Mouse (Mus musculus) bone marrow macrophage, adult 2 months (primary cell): ENCODE results near the gene Fam49a.

Source experiments
- CTCF ChIP-seq: IDR thresholded peaks from 2 replicates; pipeline ENCODE4 v1.5.1; 2012; ENCODE audit warnings: low read depth, mild to moderate bottlenecking, low read length, moderate library complexity
- POLR2A ChIP-seq: IDR thresholded peaks from 2 replicates; pipeline ENCODE4 v1.6.1; 2012; ENCODE audit warnings: mild to moderate bottlenecking, low read depth, low read length, borderline replicate concordance

- TF ChIP-seq CTCF = no peak
- no peak for TF ChIP-seq POLR2A
Measured at GRCm38 (mm10) chr12:12356463-12356862, 94.5 kb downstream of the Fam49a start.
